Mouse (Mus musculus): ENCODE measurements around the gene Edar.

Edar gene

DNA sequence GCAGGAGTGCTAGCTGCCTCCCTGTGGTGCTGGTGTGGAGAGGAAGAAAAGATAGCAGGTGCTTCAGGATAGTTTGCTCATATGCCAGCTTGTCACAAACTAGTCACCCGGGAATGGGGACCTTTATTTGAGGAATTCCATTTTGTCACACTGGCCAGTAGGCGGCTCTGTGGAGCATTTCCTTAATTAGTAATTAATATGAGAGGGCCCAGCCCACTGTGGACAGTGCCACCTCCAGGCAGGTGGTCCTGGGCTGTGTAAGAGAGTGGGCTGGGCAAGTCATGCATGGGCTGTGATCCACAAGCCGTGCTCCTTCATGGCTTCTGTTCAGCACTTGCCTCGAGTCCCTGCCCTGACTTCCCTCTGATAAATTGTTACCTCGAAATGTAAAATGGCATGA is 26.7 kb downstream of the Edar start:
- no peak for DNase-seq

DNA sequence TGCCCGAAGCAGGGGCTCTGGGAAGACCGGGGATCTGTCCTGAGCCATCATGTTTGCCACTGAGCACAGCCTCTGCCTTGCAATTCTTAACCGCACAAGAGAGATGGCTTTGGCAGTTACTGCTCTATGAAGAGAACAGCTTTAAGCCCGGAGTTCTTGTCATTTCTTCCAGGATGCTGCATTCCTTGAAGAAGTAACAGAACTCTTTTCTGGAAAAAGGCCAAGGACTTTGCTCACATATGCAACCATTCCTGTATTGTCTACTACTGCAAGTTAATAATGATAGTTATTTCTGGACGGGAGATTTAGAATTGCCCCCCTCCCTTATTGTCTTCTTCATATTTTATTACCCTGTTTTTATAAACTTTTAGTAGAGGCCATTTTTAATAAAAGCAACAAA is 30.8 kb downstream of the Edar start:
- no peak for DNase-seq

DNA sequence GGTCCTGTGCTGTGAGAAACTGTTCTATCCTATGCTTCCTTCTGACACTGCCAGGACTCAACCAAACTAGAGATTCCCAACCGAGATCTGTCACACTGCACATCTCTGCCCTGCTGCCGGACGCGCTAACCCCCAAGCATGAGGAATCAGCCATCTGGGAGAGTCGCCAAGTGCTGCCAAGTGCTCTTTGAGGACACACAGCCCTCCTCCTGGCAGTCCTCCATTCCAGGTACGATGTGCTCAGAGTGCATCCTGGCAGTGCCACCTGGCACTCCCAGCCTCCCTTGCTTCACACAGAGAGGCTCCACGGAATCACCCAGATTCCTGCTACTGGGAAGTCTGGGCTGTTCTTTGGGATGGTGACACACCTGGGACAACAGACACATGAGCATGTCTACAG is 31.3 kb downstream of the Edar start:
- no peak for DNase-seq

DNA sequence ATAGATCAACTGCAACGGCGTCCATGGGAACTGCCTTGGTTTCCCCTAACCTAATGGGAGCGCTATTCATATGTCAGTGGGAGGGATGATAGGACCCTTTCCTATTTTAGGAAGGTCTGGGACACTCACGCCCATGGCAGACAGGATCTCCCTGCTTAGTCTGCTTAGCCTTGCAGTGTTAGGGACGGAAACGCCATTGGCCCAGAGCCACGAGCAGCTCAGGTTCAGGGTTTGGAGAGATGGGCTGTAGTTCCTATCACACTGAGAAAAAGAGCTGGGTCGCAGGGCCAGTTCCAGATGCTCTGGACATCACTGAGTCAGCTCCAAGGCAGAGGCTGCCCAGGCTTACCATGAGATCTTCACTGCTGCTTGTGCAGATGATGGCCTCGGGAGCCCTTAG is 32.5 kb downstream of the Edar start:
- no peak for DNase-seq

DNA sequence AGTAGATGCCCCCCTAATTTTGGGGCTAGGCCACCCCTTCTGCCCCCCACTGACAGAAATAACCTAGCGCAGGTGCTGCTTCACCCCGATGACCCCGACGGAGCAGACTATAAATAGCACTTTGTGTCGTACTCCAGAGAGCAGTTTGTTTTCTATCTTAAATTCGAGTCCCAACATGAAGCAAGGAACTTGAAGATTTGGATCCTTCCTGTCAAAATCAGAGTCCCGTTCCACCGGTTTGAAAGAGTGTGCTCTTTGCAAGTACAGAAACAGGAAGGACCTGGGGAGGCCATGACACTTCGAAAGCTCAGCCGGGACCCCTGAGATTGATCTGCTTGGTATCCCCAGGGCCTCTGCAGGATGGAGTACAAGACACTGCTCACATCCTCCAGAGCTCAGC is 33.8 kb downstream of the Edar start:
- DNase-seq, result no peak

DNA sequence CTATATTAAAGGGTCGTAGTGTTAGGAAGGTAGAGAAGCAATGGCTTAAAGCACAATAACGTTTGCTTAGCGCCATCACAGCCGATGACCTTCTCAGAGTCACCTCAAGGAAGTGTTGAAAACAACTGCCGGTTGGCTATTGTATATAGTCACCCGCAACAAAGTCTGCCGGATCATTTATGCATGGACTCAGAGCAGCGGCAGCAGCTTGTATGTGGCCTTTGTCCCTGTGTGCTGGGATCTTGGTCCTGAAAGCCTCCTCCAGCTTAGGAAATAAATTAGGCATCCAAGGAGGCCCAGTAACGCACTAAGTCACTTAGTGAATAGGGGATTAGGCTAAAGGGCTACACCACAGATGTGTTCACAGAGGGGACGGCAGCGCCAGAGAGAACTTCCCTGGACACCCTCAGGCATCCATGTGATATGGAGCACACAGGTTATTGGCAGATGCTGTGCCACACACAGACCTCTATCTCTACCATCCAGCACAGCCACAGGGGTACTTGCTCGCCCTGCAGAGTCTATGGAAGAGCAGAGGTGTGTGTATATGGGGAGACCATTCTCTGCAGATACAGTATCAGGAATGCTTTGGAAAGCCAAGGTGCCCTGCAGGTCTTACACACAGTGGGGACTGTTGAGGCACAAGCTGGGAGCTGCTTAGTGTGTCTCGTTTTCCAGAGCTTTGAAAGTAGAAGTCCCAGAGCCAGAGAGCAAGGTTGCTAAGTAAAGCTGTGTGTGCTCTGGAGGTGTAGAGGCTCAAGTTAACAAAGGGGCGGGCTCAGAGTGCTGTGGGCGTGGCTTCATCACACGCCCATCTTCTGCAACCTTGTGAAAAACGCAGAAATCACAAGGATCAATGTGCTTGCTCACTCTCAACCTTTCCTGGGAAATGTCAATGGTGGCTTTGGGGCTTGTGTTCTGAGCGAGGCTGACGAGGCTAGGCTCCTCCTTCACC is 34.7 kb downstream of the Edar start:
- no peak for DNase-seq

DNA sequence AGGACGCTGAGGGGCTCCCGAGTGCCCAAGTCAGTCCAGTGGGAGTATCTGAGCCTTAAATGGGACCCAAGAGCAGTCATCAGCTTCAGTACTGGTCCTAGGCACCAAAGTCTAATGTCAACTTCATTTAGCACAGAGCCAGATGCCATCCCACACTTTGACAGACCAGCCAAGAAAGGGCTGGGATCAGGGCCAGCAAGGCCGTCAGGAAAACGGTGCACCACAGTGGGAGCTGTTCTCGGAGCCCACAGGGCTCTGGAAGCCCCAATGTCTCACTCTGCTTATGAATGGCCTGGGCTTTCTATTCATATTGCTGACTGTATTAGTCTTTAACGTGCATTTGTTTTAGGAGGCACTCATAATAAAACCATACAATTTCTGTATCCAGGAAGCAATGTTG is 36.2 kb downstream of the Edar start:
- DNase-seq, result no peak

DNA sequence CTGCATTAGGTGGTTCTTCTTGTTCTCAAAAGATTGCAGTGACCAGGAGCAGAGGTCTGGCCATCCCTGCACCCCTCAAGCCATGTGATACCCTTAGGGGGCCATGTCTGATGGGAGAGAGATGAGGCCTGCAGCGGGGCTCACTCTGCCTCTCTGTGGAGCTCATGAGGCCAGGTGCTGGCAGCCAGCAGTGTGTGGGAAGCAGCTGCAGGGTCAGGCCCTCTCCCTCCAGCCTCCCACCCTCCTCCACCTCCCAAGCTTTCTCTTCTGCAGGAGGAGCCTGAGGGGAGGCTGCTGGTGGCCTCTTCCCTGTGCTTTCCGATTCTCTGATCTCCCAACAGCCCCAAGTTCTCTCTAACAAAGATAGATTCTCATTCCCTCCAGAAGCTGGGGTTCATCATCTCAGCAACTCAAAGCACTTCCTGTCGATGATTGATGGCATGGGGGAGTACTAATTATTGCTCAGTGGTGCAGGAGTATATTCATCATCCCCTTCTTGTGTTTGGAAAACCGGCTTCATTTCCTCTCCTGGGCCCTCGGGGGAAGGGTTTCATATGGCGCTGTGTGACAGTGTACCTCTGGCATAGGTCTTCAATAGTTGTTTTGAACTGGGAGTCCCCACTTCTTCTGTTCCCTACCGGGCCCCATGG is 38.9 kb downstream of the Edar start:
- no peak for DNase-seq

DNA sequence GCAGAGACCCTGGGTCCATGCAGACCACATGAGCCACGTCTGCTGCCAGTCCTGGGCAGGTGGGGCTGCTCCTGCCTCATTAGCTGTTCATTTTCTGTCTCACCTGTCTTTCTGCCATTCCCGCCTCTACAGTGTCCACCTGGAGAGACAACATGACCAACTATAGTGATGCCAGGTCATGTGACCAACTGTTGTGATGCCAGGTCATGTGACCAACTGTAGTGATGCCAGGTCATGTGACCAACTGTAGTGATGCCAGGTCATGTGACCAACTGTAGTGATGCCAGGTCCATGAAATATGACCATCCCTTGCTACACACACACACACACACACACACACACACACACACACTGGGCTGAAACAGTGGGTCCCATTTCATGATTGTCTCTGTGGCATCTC is 41.9 kb downstream of the Edar start:
- no peak for DNase-seq

DNA sequence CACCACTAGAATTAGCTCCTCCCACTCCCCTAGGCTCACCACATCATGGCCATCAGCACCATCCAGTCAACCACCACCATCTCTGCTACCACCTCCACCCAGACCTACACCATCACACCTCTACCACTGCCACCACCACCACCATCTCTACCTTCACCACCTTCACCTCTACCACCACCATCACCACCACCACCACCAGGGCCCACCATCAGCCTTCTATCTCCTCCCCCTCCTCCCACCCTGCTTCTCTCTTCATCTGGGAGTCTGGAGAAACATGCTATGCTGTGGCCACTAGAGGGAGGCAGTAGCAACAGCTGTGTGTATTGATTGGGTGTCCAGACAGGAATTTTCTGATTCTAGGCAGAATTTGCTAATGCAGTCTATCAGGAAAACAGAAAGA is 47.9 kb downstream of the Edar start:
- peak; percentile 62 for DNase-seq

DNA sequence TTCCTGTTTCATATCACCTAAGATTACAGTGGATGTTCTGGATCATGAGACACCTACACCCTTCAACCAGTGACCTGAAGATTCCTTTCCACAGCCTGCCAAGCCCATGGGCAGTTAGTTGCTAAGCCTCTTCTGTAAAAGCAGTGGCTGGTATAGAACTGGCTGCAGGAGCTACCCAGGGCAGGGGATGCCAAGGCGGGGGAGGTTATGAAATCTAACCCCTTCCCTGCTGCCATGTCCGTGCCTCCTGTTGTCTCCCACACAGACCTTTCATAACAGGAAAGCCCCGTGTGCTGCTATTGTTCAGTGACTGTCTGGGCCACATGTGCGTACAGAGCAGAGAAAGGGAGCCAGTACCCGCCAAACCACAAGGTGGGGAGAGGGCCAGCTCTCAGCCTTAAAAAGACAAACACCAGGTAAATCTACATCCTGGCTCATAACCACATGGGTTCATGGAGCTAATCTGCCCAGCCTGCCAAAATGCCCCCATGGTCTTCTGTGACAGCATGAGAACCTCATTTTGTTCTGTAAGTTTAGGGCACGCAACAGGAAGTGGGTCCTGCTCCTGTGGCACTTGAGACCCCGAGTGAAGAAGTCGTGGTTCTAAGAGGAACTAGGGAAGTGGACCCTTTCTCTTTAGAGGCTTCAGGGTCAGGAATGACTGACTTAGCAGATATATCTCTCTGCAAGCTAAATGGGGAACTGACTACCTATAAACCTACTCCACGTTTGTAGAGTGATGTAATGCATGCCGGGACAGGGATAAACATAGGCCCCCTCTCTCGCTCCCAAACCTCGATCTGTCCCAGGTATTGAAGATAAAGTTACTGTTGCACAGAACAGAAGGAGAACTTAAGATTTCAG is 50.4 kb downstream of the Edar start:
- DNase-seq, result no peak

DNA sequence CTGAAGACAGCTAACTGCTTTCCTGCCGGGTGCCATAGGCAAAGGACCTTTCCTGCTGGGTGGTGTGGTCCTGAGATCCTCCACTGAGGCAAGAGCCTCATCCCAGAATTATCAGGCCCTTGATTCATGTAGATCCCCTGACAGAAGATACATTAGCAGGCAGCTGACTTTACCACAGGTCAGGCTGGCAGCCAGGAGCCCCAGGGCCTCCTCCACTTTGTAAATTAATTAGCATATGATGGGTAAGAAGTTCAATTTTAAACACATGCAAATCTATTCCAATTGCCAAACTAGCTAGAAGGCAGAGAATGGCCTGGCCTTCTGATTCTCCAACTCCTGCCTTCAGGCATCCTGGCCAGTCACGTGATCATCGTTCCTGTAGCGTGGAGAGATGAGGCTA is 56.2 kb downstream of the Edar start:
- DNase-seq, result no peak

DNA sequence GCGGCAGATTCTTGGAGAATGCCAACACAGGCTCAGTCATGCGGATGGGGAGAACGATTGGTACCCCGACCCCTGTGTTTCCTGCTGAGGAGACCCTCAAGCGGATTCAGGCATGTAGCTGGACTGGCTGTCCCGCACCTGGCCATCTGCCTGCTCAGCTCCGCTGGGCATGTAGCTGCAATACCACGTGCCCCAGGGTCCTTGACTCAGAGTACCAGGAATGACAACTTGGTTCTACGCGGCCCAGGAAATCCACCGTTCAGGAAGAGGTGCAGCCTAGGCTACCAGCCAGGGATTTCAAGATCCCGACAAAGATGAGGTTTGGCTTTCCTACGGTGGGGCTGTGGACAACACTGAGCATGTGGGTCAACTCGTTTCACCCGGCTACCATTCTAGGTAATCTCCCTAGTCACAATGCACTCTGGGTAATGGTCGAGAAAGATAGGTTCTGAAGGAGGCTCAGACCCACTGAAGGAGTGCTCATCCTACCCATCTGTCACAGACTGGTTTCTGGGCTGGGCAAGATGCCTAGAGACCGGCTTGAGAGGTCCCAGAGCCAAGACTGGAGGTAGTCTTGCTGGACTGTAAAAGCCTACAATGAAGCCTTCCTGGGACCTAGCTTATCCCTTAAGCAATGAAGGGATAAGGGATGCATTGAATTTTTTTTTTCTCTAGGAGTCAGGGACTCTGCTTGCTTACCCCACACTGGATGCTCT is 56.8 kb downstream of the Edar start:
- no peak for DNase-seq

DNA sequence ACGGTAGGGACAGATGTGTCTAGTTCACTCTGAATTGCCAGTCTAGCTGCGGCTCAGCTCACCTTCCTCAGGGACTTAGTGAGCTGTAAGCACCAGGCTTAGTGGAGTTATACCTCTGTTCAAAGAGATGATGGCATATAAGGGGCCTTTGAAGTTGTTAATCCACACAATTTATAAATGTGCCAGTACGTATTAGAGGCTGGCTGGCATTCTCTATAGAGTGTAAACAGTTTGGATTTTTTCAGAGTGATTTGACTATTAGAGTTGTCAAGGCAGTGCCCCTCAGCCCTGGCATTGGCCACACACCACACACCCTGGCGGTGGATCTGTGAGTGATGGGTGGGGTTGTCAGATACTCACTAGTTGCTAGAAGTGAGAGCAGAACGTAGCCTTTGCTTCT is 58.9 kb downstream of the Edar start:
- no peak for DNase-seq

DNA sequence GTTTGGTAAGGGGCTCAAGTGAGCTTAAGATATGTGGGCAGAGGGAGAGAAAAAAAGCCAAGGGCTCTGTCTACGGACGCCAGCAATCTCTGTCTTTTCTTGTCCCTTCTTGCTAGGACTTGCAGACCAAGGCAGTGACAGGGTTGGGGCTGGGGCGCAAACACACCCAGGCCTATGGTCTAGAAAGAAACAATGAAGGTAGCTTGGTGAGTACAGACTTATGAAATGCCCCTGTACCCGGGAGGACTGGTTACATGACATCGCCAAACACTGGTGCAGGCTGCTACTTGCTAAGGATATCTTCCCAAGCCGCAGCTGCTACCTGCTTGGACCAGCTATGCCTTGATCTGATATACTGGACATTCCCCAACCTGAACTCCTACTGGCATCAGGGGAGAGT is 60.9 kb downstream of the Edar start:
- DNase-seq, result no peak

DNA sequence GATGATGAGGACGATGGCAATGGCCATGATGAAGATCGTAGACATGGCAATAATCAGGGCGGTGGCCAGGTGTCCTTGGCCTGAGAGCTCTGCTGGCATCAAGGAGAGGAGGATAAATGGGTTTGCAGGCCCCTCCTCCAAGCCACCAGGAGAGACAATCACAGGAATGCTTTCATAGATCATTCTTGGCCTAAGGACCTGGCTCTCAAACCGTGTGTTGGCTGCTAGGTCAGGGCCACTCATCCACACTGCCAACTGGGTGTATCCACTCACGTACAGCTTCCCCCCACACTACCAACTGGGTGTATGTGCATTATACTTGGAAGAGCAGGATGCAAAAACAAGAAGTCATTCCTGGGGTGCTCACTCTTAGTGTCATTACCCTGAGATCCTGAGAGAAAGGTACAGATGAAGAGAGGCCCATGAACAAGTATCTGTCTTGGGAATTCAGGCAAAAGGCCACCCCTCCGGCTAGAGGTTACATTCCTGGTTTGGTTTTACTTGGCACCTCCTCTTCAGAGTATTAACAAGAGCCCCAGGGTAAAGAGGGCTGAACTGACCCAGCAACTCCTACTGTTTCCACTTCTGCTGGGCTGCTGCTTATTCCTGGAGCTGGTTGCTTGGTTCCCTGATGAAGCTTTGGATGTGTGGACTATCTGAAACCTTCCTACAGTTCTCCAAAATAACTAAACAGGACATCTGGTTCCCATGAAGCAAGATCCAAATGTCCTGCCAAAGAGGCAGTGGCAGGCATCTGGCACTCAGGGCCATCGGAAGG is 64.8 kb downstream of the Edar start:
- no peak for DNase-seq

DNA sequence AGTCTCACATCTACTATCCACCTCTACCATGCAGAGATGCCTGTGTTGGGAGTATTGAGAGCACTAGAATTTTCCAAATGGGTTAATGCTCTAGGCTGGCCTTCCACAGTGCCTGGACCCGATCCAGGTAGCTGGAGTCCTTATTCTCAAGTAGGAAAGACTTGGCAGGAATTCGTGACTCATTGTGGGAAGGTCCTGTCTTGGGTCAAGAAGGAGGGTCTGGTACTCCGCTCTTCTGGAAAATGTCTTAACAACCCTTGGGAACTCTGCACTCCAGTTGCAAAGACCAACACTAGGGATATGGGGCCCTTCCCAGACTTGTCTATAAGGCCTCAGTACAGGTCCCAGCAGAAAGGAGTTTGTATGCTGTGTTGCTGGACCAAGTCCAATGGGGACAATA is 66.6 kb downstream of the Edar start:
- DNase-seq, result no peak

DNA sequence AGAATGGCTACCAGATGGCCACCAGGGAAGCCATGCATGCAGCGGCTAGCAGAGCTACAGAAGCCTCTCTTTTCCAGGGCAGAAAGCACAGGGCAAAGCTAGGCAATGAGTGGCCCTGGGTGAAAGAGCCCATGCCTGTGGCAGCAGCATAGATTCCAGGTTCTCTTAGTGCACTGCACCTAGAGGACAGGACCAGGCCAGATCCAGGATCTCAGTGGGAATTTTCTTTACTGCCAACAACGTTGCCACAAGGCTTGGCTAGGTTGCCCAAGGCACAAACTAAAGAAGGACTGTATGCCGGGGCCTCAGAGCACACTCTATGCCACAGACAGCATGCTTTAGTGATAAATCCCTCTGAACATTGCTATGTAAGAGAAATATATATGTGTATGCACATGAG is 69.1 kb downstream of the Edar start:
- DNase-seq, result no peak

DNA sequence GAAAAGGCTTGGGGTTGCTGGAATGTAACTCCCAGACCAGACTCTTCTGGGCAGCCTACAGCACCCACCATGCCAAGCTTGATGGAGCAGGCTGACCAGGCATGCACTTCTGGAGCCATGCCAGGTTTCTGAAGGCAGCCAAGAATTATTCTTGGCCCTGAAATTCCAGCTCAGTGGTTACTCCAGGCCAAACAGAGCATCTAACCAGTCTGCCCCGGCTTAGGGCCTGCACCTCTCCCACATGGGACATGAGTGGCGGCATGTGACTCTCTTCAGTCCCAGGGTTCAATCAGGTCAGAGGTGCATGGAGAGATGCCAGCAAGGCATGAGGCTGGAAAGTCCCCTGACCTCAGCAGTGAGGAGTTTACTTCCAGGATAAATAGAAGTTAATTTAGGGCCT is 70.7 kb downstream of the Edar start:
- DNase-seq, result peak; percentile 89

DNA sequence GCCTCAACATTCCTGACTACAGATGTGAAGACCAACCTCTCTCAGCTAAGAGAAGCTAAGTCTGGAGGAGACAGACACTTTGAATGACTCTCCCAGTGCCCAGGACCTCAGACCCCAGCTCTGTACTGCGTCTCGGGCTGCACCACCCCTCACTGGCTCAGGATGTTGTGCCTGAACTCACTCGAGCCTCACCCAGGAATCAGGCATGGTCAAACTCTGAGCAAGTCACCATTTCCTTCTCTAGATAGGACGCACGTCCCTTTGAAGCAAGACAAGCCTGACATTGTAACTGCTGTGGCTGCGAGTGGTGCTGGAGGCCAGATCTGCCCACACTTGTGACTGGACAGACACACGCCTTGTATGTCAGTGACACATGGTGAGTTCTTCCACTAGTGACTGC is 73.5 kb downstream of the Edar start:
- no peak for DNase-seq

DNA sequence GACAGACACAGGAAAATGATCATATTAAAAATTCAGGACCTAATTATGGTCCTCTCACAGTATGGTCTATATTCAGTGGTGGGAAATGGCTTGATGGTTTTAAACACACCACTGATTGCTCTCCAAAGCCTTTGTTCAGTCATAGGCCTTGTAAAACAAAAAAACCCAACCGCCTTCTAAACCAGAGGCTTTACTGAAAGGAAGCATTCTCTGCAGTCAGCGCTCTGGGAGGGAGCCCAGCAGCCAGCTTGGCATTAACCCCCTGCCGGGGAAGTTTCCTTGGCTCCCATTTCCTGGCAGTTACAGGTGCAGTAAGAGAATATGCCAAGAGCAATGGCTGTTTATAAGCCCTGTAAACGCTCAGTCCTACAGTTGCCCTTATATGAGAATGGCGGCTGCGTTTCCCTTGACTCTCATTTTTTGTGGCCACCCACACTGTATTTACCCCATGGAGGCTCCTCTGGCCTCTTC is 74.0 kb downstream of the Edar start:
- peak; percentile 25 for DNase-seq

DNA sequence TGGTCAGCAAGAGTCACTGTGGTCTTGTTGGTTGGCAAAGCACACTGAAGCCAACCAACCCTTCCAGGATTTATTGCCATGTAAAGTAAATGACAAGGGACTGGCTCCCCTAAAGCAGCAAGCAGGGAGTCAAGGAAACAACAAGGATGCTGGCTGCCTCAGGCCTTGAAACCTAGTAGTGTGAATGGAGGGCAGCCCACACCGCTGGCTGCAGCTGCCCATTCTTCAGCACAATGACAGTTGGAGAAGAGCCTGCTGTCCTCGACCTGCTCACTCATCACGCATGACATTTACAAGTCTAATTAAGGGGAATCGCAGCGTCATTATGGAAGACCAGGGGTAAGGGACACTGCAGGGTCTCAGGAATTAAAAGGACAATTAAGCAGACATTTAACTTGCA is 74.5 kb downstream of the Edar start:
- no peak for DNase-seq

All from kidney, postnatal 10 days (tissue).